Mouse (Mus musculus) MEL-GATA-1-ER (cell line): Measurements from ENCODE around the gene Emc6.

Experiments
- DNase-seq: peaks from one replicate; pipeline ENCODE4 v3.0.0-alpha.2; 2012; ENCODE audit warnings: low read depth; ENCODE audit errors: extremely low read depth

Gene Emc6

GRCm38 (mm10) chr11:73126495-73126894 is 50.3 kb downstream of the Emc6 start:
- DNase-seq: no peak
